Mouse (Mus musculus): ENCODE measurements around the gene Car10. TPM values are rescaled to one million over a fixed set of nuclear protein-coding genes. Genes with fewer than 3 reads are reported as not detected.

The Car10 gene
- polyA plus RNA-seq, 1 experiment from 2014 or later, result not detected

- WGBS, result 12% methylated on average over 2 of the region's 2 CpGs
- H3K27me3 ChIP-seq (ENCODE audit: control insufficient read depth, insufficient read depth, low read depth, low read length), result no peaks in the 10 kb centered on the region
- H3K9ac ChIP-seq (ENCODE audit: low read length), result no peak overlapping the region
- no peak overlapping the region for H3K4me2 ChIP-seq (ENCODE audit: low read depth, low read length)
- H3K27ac ChIP-seq (ENCODE audit: low read length), result no peak overlapping the region
- H3K4me1 ChIP-seq (replicated peaks; ENCODE audit: control insufficient read depth, insufficient read depth, low read length), result no peaks in the 10 kb centered on the region
- no peaks in the 10 kb centered on the region for H3K9me3 ChIP-seq (ENCODE audit: control insufficient read depth, low read length)
- no peaks in the 10 kb centered on the region for H3K36me3 ChIP-seq (ENCODE audit: control insufficient read depth, insufficient read depth, low read length)
- no peak overlapping the region for H3K4me3 ChIP-seq (ENCODE audit: low read length)
- ATAC-seq (ENCODE audit: low read depth), result no peak
Measured at GRCm38 (mm10) chr11:93594033-93594432, 496.2 kb downstream of the Car10 start.

- no peak for ATAC-seq (ENCODE audit: low read depth)
Measured at GRCm38 (mm10) chr11:93598175-93598574, 500.3 kb downstream of the Car10 start.

GRCm38 (mm10) chr11:93599755-93600154 is 501.9 kb downstream of the Car10 start:
- 69% methylated on average over 3 of the region's 3 CpGs for WGBS
- no peak for ATAC-seq (ENCODE audit: low read depth)
- Histone ChIP-seq H3K9ac (ENCODE audit: low read length) (no peak overlapping the region), H3K27ac (ENCODE audit: low read length) (no peak overlapping the region), H3K36me3 (ENCODE audit: control insufficient read depth, insufficient read depth, low read length) (no peaks in the 10 kb centered on the region), H3K27me3 (ENCODE audit: control insufficient read depth, insufficient read depth, low read depth, low read length) (no peaks in the 10 kb centered on the region), H3K9me3 (ENCODE audit: control insufficient read depth, low read length) (no peaks in the 10 kb centered on the region), H3K4me3 (ENCODE audit: low read length) (no peak overlapping the region), H3K4me2 (ENCODE audit: low read depth, low read length) (no peak overlapping the region), H3K4me1 (replicated peaks; ENCODE audit: control insufficient read depth, insufficient read depth, low read length) (no peaks in the 10 kb centered on the region)

More at GRCm38 (mm10) chr11:93598175-93598574, 500.3 kb downstream of the Car10 start:
- H3K4me3 ChIP-seq (ENCODE audit: low read length), result no peak overlapping the region
- H3K9ac ChIP-seq (ENCODE audit: low read length), result no peak overlapping the region
- H3K9me3 ChIP-seq (ENCODE audit: control insufficient read depth, low read length), result no peaks in the 10 kb centered on the region
- H3K4me2 ChIP-seq (ENCODE audit: low read depth, low read length), result no peak overlapping the region
- H3K27ac ChIP-seq (ENCODE audit: low read length), result no peak overlapping the region
- 62% methylated on average over 4 of the region's 4 CpGs for WGBS
- H3K4me1 ChIP-seq (replicated peaks; ENCODE audit: control insufficient read depth, insufficient read depth, low read length), result no peaks in the 10 kb centered on the region
- no peaks in the 10 kb centered on the region for H3K27me3 ChIP-seq (ENCODE audit: control insufficient read depth, insufficient read depth, low read depth, low read length)
- no peaks in the 10 kb centered on the region for H3K36me3 ChIP-seq (ENCODE audit: control insufficient read depth, insufficient read depth, low read length)

GRCm38 (mm10) chr11:93603575-93603974 is 505.7 kb downstream of the Car10 start:
- no peak overlapping the region for H3K4me3 ChIP-seq (ENCODE audit: low read length)
- WGBS, result 72% methylated on average over 1 of the region's 1 CpGs
- no peaks in the 10 kb centered on the region for H3K9me3 ChIP-seq (ENCODE audit: control insufficient read depth, low read length)
- no peak for ATAC-seq (ENCODE audit: low read depth)
- no peaks in the 10 kb centered on the region for H3K27me3 ChIP-seq (ENCODE audit: control insufficient read depth, insufficient read depth, low read depth, low read length)
- H3K27ac ChIP-seq (ENCODE audit: low read length), result no peak overlapping the region
- H3K9ac ChIP-seq (ENCODE audit: low read length), result no peak overlapping the region
- H3K36me3 ChIP-seq (ENCODE audit: control insufficient read depth, insufficient read depth, low read length), result no peaks in the 10 kb centered on the region
- no peaks in the 10 kb centered on the region for H3K4me1 ChIP-seq (replicated peaks; ENCODE audit: control insufficient read depth, insufficient read depth, low read length)
- no peak overlapping the region for H3K4me2 ChIP-seq (ENCODE audit: low read depth, low read length)

GRCm38 (mm10) chr11:93607111-93607510 is 509.3 kb downstream of the Car10 start:
- Histone ChIP-seq H3K9ac (ENCODE audit: low read length) (no peak overlapping the region), H3K27me3 (ENCODE audit: control insufficient read depth, insufficient read depth, low read depth, low read length) (no peaks in the 10 kb centered on the region), H3K4me2 (ENCODE audit: low read depth, low read length) (no peak overlapping the region), H3K27ac (ENCODE audit: low read length) (no peak overlapping the region), H3K4me3 (ENCODE audit: low read length) (no peak overlapping the region), H3K4me1 (replicated peaks; ENCODE audit: control insufficient read depth, insufficient read depth, low read length) (no peaks in the 10 kb centered on the region), H3K36me3 (ENCODE audit: control insufficient read depth, insufficient read depth, low read length) (no peaks in the 10 kb centered on the region), H3K9me3 (ENCODE audit: control insufficient read depth, low read length) (no peaks in the 10 kb centered on the region)
- ATAC-seq (ENCODE audit: low read depth), result no peak
- 97% methylated on average over 1 of the region's 1 CpGs for WGBS

- no peak overlapping the region for H3K27ac ChIP-seq (ENCODE audit: low read length)
- H3K4me3 ChIP-seq (ENCODE audit: low read length), result no peak overlapping the region
- ATAC-seq (ENCODE audit: low read depth), result no peak
- H3K4me2 ChIP-seq (ENCODE audit: low read depth, low read length), result no peak overlapping the region
- H3K27me3 ChIP-seq (ENCODE audit: control insufficient read depth, insufficient read depth, low read depth, low read length), result no peaks in the 10 kb centered on the region
- WGBS, result 64% methylated on average over 7 of the region's 7 CpGs
- no peak overlapping the region for H3K9ac ChIP-seq (ENCODE audit: low read length)
- no peaks in the 10 kb centered on the region for H3K9me3 ChIP-seq (ENCODE audit: control insufficient read depth, low read length)
- H3K36me3 ChIP-seq (ENCODE audit: control insufficient read depth, insufficient read depth, low read length), result no peaks in the 10 kb centered on the region
- no peaks in the 10 kb centered on the region for H3K4me1 ChIP-seq (replicated peaks; ENCODE audit: control insufficient read depth, insufficient read depth, low read length)
Measured at GRCm38 (mm10) chr11:93608716-93609115, 510.9 kb downstream of the Car10 start.

- 81% methylated on average over 4 of the region's 4 CpGs for WGBS
- no peak overlapping the region for H3K9ac ChIP-seq (ENCODE audit: low read length)
- no peak overlapping the region for H3K4me3 ChIP-seq (ENCODE audit: low read length)
- no peaks in the 10 kb centered on the region for H3K4me1 ChIP-seq (replicated peaks; ENCODE audit: control insufficient read depth, insufficient read depth, low read length)
- no peaks in the 10 kb centered on the region for H3K36me3 ChIP-seq (ENCODE audit: control insufficient read depth, insufficient read depth, low read length)
- no peaks in the 10 kb centered on the region for H3K27me3 ChIP-seq (ENCODE audit: control insufficient read depth, insufficient read depth, low read depth, low read length)
- no peak overlapping the region for H3K27ac ChIP-seq (ENCODE audit: low read length)
- no peak overlapping the region for H3K4me2 ChIP-seq (ENCODE audit: low read depth, low read length)
- no peak for ATAC-seq (ENCODE audit: low read depth)
- no peaks in the 10 kb centered on the region for H3K9me3 ChIP-seq (ENCODE audit: control insufficient read depth, low read length)
Measured at GRCm38 (mm10) chr11:93612071-93612470, 514.2 kb downstream of the Car10 start.

- Histone ChIP-seq H3K9ac (ENCODE audit: low read length) (no peak overlapping the region), H3K27me3 (ENCODE audit: control insufficient read depth, insufficient read depth, low read depth, low read length) (no peaks in the 10 kb centered on the region), H3K36me3 (ENCODE audit: control insufficient read depth, insufficient read depth, low read length) (no peaks in the 10 kb centered on the region), H3K9me3 (ENCODE audit: control insufficient read depth, low read length) (no peaks in the 10 kb centered on the region), H3K4me3 (ENCODE audit: low read length) (no peak overlapping the region), H3K4me2 (ENCODE audit: low read depth, low read length) (no peak overlapping the region), H3K27ac (ENCODE audit: low read length) (no peak overlapping the region), H3K4me1 (replicated peaks; ENCODE audit: control insufficient read depth, insufficient read depth, low read length) (no peaks in the 10 kb centered on the region)
- no peak for ATAC-seq (ENCODE audit: low read depth)
Measured at GRCm38 (mm10) chr11:93614851-93615250, 517.0 kb downstream of the Car10 start.

- Histone ChIP-seq H3K9ac (ENCODE audit: low read length) (no peak overlapping the region), H3K27ac (ENCODE audit: low read length) (no peak overlapping the region), H3K9me3 (ENCODE audit: control insufficient read depth, low read length) (no peaks in the 10 kb centered on the region), H3K4me3 (ENCODE audit: low read length) (no peak overlapping the region), H3K27me3 (ENCODE audit: control insufficient read depth, insufficient read depth, low read depth, low read length) (no peaks in the 10 kb centered on the region), H3K4me1 (replicated peaks; ENCODE audit: control insufficient read depth, insufficient read depth, low read length) (no peaks in the 10 kb centered on the region), H3K36me3 (ENCODE audit: control insufficient read depth, insufficient read depth, low read length) (no peaks in the 10 kb centered on the region), H3K4me2 (ENCODE audit: low read depth, low read length) (no peak overlapping the region)
- ATAC-seq (ENCODE audit: low read depth), result no peak
- 80% methylated on average over 5 of the region's 5 CpGs for WGBS
Measured at GRCm38 (mm10) chr11:93623605-93624004, 525.8 kb downstream of the Car10 start.

GRCm38 (mm10) chr11:93639410-93639809 is 541.6 kb downstream of the Car10 start:
- 66% methylated on average over 3 of the region's 3 CpGs for WGBS

More at GRCm38 (mm10) chr11:93639410-93639809, 541.6 kb downstream of the Car10 start:
- Histone ChIP-seq H3K27me3 (ENCODE audit: control insufficient read depth, insufficient read depth, low read depth, low read length) (no peaks in the 10 kb centered on the region), H3K9ac (ENCODE audit: low read length) (no peak overlapping the region), H3K36me3 (ENCODE audit: control insufficient read depth, insufficient read depth, low read length) (no peaks in the 10 kb centered on the region), H3K4me3 (ENCODE audit: low read length) (no peak overlapping the region), H3K4me1 (replicated peaks; ENCODE audit: control insufficient read depth, insufficient read depth, low read length) (no peaks in the 10 kb centered on the region), H3K27ac (ENCODE audit: low read length) (no peak overlapping the region), H3K4me2 (ENCODE audit: low read depth, low read length) (no peak overlapping the region), H3K9me3 (ENCODE audit: control insufficient read depth, low read length) (no peaks in the 10 kb centered on the region)
- no peak for ATAC-seq (ENCODE audit: low read depth)
